Mouse (Mus musculus) right cerebral cortex, postnatal 4 days (tissue): ENCODE data around the gene Prkd1.

ENCODE experiments used
- DNase-seq: peaks from one replicate; pipeline ENCODE4 v3.0.0-alpha.2; 2022

Gene Prkd1

GRCm38 (mm10) chr12:50333182-50333581 is 315.7 kb downstream of the Prkd1 start:
- DNase-seq, result no peak

- peak; percentile 21 for DNase-seq
Observed at GRCm38 (mm10) chr12:50314634-50315033, 334.3 kb downstream of the Prkd1 start.

DNA sequence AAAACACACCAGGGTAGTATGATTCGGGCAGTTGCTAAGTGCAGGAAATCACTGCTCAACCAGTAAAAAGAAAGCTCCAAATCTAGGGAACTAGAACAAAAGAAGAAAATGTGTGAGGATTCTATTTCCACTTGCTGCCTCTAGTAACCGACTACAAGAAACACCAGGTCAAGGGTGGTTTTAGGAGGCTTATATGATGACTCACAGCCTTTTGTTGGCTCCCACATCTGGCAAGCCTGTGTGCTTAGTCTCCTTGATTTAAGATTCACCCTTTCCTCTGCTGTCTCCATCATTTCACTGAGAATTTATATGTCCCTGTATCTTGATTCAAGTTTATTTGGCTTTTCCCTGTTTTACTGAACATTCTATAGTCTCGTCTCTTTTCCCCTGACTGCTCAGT is 339.6 kb downstream of the Prkd1 start:
- no peak for DNase-seq

DNA sequence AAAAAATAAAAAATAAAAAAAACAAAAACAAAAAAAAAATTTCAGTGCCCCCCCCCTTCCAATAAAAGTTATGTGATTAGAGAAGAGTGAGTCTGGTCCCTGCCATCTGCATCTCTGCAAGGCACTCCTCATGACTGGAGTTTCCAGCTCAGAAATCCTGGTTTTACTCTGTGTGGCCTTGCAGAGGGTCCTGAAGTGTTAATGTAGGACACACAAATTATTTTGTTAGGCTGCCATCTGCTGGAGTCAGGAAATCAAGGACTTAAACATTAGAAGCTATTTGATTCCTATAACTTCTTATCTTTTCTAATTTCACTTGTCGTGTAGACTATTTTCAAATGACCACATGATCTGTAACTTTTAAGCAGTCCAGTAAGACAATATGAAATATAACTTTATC is 347.6 kb downstream of the Prkd1 start:
- peak; percentile 10 for DNase-seq

GRCm38 (mm10) chr12:50296067-50296466 is 352.8 kb downstream of the Prkd1 start:
- DNase-seq, result no peak

DNA sequence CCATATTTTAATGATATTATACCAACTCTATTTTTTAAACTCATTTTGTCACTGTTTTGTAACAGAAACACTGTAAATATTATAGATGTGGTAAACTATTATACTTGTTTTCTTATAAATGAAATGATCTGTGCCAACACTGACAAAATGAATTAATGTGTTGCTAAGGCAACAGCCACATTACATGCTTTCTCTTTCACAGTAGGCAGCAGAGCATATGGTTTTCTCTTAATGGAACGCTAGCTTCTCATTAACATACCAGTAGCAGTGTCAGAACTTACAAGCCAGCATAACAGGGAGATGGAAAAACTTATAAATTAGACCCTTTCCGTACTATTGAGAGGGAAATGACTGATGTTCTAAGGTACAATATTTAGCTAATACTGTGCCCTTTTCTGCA is 353.3 kb downstream of the Prkd1 start:
- DNase-seq, result no peak

- no peak for DNase-seq
Observed at GRCm38 (mm10) chr12:50292834-50293233, 356.1 kb downstream of the Prkd1 start.
